Mouse (Mus musculus): ENCODE data around the gene Fgd2.

The Fgd2 gene

DNA sequence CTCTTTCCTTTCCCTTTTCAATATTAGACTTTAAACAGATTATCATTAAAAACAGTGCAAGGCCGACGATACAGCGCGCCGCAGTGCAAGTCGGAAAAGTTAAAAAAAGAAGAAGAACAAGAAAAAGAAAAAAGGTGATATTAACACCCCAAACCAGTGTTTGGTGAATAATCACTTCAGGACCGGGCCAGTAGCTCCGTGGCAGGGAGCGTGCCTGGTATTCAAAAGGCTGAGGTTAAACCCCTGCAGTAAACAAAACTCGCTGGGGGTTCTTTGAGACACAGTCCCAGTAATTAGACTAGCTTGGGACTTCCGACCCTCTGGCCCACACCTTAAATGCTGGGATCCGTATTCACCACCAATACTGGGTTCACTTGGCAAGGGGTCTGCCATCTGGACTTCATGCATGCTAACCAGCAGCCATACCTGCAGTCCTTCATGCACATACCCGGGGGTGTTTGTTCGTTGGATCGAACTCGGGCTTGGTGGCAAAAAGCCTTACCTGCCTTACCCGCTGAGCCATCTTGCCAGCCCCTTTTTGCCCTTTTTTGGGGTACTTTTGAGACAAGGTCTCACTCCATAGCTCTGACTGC is 37.8 kb downstream of the Fgd2 start:
- no peak for DNase-seq (ENCODE audit: low read depth)

DNA sequence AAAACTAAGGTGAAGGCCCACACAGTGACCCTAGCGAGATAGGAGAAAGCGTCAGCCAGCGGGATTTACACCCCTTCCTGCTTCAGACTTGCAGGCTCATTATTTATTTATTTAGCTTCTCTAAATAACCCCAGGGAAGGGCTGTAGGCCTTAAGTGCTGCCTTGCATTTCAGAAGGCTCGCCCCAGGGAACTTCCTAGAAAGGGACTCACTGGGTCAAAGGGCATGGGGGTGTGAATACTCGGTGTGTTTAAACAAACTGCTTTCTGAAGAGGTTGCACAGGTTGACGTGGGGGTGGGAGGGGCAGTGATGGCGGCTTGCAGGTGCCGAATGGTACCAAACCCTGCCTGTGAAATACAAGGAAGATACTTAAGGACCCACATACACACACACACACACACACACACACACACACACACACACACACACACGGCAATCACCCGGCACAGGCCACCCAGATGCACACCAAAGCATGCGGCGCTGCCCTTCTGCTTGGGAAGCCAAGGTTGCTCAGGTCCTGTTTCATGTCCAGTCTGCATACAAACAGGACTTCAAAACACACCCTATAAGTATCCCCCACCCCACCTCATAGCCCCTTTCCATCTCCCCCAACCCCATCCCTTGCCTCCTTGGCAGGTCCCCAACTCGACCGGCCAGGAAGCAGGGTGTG is 38.7 kb downstream of the Fgd2 start:
- no peak for DNase-seq (ENCODE audit: low read depth)

DNA sequence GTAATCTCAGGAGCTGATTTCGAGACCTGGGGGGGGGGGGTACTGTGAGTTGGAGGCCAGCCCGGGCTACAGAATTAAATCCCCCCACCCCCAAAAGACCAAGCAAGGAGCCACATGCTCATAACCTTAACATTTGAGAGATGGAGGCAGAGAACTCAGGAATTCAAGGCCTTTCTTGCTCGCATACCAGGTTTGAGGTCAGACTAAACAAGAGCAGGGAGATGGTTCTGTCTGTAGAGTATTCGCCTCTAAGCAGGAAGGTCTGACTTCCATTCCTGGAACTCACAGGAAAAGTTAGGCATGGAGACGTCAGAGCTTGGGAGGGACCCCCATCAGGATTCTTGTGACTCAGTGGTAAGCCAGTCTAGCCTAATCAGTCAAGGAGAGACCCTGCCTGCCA is 39.3 kb downstream of the Fgd2 start:
- DNase-seq (ENCODE audit: low read depth), result no peak

DNA sequence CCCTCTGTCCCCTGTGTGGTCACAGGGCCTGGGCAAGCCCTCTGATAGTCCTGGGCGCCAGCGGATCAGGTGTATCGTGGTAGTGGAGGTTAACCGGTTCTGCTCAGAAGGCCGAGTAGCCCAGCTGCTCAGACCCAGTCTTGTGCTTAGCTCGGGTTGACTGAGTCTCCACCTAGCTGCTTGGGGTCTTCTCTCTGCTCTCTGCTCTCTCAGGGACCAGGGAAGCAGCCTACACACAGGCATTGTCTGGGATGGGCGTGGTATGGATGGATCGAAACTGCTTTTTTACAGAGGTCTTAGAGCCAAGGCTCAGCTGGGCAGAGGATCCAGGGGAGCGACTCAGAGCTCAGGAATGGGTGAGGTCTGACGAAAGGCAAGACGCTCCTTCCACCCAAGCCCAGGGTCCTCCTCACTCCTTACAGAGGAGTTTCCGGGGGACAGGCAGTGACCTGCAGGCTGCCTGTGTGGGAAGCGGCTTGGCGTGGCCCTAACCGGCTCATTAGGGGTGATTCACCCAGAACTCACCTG is 41.1 kb downstream of the Fgd2 start:
- no peak for DNase-seq (ENCODE audit: low read depth)

DNA sequence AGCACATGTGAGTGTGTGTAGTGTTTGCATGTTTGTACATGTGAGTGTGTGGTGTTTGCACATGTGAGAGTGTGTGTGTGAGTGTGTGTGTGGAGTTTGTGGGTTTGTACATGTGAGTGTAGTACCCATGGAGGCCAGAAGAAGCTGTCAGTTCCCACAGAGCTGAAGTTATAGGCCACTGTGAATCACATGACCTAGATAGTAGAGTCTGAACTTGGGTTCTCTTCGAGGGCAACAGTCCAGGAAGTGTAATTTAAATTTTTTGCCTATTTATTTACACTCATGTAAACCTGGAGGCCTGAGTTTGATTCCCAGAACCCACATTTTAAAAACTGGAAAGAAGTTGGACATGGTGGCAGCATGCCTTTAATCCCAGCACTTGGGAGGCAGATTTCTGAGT is 42.5 kb downstream of the Fgd2 start:
- DNase-seq (ENCODE audit: low read depth), result no peak

DNA sequence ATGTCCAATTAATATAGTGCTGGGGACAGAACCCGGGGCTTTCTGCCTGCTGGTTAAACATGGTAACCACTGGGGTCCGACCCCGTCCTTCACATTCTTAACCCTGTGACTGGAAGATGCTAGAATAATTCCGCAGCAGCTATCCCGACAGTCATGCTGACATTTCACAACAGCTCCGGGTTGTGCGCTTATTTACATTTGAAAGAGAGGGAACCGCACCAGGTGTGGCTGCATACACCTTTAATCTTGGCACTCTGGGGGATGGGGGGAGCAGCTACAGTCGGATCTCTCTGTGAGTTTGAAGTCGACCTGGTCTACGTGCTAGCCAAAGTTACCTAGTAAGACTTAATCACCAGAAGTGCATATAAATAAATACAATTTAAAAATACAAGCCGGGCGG is 44.8 kb downstream of the Fgd2 start:
- no peak for DNase-seq (ENCODE audit: low read depth)

DNA sequence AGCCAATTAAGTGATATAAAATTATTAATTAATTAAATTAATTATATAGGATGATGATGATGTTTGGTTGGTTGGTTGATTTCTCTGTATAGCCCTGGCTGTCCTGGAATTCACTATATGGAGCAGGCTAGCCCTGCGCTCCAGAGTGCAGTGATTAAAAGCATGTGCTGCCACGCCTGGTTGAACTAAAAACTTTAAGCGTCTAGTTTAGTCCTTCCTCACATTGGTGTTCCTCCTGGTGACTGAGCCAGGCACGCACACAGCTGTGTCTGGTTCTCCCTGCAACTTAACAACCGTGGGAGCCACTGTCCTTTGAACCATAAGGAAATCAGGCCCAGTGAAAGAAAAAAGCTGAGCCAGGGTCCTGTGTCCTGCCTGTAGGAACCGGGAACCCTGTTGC is 45.4 kb downstream of the Fgd2 start:
- no peak for DNase-seq (ENCODE audit: low read depth)

DNA sequence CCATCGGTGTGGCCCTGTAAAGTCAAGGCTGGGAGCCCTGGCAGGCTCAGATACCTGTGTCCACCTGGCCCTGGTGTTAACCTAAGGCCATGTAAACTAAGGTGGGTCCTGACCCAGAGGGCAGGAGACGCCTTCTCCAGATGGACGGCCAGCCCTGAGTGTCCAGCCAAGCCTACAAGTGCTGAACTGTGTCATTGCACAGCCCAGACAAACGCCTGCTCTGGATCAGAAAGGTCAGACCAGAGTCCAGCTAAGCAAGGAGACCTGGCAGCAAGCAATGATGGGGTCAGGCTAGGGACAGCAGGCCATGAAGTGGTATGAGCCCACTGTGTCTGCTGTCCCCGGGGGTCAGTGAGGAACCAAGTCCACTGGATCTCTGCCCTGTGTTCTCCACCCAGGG is 46.7 kb downstream of the Fgd2 start:
- DNase-seq (ENCODE audit: low read depth), result no peak

DNA sequence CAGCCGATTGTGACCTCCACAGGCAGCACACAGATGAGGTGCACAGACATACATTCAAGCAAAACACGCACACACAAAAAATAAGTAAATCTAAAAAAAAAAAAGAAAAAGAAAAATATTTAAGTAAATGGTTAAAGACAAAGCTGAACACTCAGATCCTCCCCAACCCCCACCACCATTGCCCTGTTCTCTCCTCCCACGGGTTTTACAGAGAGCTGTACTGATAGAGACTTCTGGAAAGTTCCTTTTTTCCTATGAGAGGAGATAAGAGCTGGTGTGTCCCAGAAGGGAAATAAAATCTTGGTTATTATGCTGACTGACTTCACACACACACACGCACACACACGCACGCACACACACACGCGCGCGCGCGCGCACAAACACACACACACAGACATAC is 47.6 kb downstream of the Fgd2 start:
- no peak for DNase-seq (ENCODE audit: low read depth)

DNA sequence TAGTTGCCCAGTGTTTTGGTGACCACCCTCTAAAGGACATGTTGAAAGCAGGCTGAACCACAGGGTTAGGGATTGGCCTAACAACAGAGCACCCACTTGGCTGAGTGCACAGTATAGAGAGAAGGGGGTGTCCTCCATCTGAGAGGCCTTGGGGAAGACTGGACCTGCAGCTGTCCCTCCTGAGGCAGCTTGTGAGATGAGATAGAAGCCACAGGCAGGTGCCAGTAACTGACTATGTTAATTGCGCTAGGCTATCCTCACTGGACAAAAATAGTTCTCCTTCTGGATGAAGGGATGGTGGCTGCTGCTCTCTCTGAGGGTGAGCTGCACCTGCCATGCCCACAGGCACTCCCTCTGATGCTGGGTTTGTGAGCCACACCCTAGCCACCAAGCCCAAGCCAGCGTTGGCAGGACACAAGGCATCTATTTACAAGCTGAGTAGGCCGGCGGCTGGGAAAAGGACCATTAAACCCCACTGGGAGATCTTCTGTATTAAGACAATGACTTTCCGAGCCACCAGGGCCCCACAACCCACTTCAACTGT is 49.2 kb downstream of the Fgd2 start:
- no peak for DNase-seq (ENCODE audit: low read depth)

DNA sequence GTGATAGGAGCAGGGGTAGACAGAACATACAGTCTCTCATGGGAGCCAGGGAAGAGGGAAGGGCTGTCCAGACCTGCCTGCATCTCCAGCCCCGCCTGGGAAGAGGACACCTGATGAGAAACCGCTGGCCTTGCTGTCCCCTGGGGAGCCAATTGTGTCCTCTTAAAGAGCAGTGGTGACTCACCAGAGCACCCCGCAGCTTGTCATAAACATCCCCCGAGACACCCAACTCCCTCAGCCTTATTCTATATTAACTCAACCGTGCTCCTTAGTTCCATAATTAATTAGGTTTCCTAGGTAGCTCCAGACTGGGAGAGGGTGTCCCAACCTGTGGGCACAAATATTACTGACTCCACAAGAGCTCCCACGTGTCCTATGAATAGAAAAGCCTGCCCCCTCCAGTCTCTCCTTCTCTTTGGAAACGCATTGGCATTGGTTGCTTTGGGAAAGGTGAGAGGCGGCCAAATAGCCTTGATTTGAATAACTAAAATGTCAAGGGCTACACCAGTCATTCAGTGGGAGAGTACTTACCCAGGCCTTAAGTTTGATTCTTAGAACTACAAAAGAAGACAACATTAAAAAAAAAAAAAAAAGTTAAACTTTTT is 51.2 kb downstream of the Fgd2 start:
- DNase-seq (ENCODE audit: low read depth), result no peak

DNA sequence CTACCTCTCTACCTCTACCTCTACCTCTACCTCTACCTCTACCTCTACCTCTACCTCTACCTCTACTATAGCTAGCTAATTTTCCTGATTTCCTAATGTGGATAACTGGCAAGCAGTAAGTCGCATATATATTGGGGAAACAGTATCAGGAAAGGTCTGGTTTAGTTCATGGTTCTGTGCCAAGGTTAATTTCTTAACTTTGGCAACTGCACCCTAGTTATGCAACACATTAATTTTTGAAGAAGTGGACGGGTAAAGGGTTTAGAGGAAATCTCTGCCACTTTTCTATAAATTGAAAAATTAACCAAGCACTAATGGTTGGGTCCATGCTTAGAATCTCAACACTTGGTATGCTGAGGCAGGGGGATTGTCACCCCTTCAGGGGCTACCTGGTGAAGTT is 53.9 kb downstream of the Fgd2 start:
- no peak for DNase-seq (ENCODE audit: low read depth)

DNA sequence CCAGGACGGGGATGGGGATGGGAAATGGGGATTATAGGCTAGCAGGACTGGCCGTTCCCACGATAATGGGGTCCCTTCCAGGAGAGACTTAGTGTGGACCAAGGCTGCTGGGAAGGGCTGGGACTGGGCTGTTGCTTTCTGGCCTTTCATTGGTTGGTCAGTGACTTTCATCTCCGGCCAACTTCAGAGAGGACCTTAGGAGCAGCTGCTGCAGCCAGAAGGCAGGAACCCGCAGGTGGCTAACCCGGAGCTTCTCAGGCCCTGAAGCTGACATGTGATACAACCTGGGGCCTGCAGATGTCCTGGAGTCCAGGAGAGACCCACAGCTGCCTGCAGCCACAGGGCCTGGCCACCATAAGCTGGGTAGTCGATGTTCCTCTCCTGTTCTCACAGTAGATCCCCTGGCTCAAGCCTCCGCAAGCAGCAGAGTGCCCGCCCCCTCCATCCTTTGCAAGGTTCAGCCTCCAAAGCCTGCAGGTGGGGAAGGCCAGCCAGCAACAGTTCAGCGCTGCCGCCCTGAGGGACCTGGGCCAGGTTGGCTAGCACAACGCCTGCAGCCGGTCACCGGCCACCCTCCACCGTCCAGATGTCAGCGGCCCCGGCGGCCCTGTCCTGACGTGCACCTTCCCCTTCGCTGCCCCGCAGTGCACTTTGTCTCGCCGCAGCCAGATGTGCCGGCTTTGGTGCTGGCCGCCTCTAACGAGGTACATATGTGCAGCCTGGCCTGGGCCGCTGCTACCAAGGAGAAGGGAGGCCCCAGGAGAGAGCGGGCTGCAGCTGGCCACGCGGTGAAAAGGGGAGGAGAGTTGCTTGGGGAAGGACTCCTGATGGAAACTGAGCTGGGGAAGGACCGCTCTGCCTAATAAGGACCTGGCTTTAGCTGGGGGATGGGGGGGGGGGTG is 55.3 kb downstream of the Fgd2 start:
- no peak for DNase-seq (ENCODE audit: low read depth)

DNA sequence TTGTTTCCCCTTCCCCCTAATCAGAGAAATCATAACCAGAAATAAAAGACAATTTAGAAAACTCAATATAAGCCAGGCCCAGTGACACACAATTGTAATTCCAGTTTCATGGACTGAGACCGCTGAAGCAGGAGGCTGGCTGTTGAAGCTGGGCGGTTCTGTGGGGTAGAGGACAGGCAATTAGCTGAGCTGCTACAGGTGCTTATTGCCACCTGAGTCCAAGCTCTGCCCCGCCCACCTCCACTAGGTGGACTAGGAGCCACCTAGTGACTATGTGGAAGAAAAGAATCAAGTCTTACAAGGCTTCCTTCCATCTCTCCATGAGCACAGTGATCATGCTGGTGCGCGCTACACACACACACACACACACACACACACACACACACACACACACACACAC is 56.0 kb downstream of the Fgd2 start:
- DNase-seq (ENCODE audit: low read depth), result no peak

DNA sequence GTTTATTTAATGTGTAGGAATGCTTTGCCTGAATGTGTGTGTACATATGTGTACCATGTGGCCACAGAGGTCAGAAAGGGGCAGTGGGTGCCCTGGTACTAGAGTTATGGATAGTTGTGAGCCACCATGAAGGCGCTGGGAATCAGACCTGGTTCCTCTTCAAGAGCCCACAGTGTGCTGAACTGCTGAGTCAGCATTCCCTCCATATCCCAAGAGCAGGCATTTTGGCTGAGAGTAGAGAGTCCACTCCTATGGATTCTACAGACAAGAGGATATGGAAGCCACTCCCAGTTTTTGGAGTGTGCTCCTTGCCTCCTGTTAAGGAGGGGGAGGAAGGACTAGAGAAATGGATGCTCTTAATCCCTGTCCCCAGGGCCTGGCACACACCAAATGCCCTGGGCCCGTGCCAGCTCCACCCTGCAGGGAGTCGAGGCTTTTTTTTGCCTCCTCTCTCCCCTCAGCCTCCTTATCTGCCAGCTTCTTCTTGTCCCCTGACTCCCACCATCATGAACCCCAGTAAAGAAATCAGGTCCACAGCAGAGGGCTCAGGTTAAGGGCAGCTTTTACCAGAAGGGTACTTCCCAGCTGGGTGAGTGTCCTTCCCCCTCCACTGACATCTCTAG is 58.2 kb downstream of the Fgd2 start:
- no peak for DNase-seq (ENCODE audit: low read depth)

DNA sequence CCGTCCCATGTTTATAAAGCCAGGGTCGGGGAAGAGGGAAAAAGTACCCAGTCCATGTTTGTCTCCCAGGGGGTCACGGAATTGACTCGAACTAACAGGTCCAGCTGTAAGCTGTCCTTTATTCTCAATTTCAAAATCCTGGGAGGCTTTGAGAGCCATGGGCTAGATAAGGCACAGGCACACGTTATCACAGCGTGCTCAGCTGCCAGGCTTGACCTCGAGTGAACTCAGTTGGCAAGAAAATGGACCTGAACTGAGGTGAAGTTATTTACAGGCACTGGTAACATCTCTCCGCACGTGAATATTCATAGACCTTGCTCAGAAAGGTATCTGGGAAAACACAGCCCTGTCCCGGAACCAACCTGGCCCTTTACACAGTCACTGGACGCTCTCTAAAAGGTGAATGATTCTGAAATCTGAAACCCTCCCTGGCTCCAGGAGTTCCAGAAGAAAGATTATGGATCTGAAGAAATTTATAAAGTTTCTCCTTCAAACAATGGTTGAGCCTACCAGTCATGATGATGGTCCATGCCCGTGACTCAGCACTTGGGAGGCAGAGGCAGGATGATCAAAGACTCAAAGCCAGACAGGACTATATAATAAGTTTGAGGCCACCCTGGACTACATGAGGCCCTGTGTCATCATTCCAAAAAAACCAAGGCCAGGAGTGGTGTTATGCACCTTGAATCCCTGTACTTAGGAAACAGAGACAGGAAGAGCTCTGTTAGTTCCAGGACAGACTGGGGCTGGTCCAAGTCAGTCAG is 59.4 kb downstream of the Fgd2 start:
- DNase-seq (ENCODE audit: low read depth), result no peak

DNA sequence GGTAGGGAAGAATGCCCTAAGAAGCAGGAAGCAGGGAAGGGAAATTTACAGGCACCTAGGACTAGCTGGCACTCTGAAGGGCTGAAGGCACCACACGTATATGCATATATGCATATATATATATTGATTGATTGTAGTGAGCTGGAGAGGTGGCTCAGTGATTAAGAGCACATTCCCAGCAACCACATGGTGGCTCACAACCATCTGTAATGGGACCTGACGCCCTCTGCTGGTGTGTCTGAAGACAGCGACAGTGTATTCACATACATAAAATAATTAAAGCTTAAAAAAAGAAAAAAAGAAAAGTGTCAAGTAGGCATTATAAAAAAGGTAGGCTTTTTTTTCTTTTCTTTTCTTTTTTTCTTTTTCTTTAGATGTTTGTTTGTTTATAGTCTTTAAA is 60.6 kb downstream of the Fgd2 start:
- no peak for DNase-seq (ENCODE audit: low read depth)

DNA sequence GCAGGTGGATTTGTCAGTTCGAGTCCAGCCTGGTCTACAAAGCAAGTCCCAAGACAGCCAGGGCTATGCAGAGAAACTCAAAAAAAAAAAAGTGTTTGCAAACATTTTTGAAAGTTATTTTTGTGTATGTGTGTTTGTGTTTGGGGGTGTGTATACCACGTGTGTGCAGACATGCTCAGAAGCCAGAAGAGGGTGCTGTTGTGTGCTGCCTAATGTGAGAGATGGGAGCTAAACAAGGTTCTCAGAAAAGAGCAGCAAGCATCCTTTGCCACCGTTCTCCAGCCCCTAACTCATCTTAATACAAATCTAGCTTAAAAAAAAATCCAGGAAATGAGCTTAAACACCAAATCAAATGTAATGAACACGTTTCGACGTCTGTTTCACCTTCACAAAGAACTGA is 61.6 kb downstream of the Fgd2 start:
- no peak for DNase-seq (ENCODE audit: low read depth)

DNA sequence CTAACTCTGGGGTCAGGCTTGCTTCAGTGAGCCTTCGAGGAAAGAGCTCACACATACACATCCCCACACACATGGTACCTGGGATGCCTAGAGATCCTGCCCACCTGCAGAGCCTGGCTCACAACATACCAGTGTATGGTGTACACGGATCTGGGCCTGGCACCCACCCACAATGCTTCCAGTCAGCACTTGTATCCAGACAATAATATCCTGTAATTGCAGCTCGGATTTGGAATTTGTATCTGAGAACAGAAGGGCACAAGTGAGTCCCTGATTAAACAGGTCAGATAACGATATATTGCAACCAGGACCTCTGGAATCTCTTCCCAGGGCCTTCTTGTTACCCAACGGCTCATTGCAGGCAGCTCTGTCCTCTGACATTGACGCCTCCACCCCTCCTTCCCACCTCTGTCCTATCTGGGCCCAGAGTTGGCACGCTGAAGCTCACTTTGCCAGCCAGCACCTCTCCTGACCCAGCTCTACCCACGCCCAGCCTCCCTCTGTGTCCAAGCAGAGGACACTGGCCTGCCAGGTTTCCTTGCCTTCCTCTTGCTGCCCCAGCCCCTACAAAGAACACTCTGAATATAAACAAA is 62.3 kb downstream of the Fgd2 start:
- DNase-seq (ENCODE audit: low read depth), result no peak

DNA sequence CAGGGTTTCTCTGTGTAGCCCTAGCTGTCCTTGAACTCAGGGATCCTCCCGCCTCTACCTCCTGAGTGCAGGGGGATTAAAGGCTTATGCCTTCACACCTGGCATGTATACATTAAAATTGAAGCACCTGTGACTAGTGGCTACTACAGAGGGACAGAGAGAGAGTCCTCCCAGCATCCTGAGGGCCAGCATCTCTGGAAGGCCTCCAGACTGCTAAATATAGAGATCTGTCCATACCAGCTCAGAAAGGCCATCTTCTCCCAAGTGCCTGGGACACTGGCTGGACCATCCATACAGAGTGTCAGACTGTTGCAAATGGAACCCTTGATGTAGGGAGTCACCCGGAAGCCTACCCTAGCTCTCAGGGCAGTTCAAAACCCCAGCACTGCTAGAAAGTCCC is 63.3 kb downstream of the Fgd2 start:
- no peak for DNase-seq (ENCODE audit: low read depth)

DNA sequence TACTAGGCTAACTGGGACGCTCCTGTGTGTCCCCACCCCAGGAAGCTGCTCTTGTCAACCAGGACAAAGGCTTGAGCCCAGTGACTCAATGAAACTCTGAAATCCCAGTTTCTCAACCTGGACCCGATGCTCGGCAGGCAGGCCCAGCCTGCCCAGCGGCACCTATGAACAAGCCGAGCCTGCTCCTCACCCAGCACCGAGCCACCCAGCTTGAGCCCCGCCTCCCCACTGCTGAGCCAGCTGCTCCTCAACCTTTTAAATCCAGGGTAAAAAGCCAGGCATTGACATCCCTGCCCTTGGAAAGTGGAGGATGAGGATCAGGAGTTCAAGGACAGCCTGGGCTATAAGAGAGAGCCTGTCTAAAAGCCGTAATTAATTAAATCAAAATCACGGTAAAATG is 64.6 kb downstream of the Fgd2 start:
- DNase-seq (ENCODE audit: low read depth), result no peak

Data from c-Kit-positive CD71-negative TER-119-negative erythroid progenitor cells, embryonic 14.5 days (primary cell).